Mouse (Mus musculus): ENCODE data around the gene Camkk1. TPM values are rescaled to one million over a fixed set of nuclear protein-coding genes. Genes with fewer than 3 reads are reported as not detected.

Camkk1 gene
- total and polyA plus RNA-seq, 2 experiments from 2014 or later: 0.68 to 4.9 TPM

GRCm38 (mm10) chr11:73014831-73015344, 3.9 kb upstream of the Camkk1 start:
- ATAC-seq (ENCODE audit: insufficient read depth, low read depth): no peak
- H3K9ac ChIP-seq (replicated peaks; ENCODE audit: low read depth, low read length): no peak overlapping the region
- H3K27me3 ChIP-seq (ENCODE audit: control insufficient read depth, insufficient read depth, low read length): peaks cover 19% of the 10 kb centered on the region
- TF ChIP-seq CTCF (IDR thresholded peaks at IDR 0.05; ENCODE audit: low read depth): no peak
- TF ChIP-seq EP300 (IDR thresholded peaks at IDR 0.05; ENCODE audit: low read depth): no peak
- H3K27ac ChIP-seq (ENCODE audit: low read depth): peak overlapping the region; percentile 47; the same call in 1 of the 2 replicates
- no peak for DNase-seq (ENCODE audit: low spot score)
- H3K4me3 ChIP-seq (ENCODE audit: low read depth, low read length): no peak overlapping the region
- peaks cover 4% of the 10 kb centered on the region for H3K4me1 ChIP-seq (ENCODE audit: control insufficient read depth, insufficient read depth)
- no peaks in the 10 kb centered on the region for H3K36me3 ChIP-seq (replicated peaks; ENCODE audit: control insufficient read depth, insufficient read depth, low read length)
- H3K9me3 ChIP-seq (replicated peaks; ENCODE audit: control insufficient read depth, low read length): no peaks in the 10 kb centered on the region
- 70% methylated on average over 4 of the region's 4 CpGs for WGBS
- no peak overlapping the region for H3K4me2 ChIP-seq (ENCODE audit: low read depth, low read length)

DNA sequence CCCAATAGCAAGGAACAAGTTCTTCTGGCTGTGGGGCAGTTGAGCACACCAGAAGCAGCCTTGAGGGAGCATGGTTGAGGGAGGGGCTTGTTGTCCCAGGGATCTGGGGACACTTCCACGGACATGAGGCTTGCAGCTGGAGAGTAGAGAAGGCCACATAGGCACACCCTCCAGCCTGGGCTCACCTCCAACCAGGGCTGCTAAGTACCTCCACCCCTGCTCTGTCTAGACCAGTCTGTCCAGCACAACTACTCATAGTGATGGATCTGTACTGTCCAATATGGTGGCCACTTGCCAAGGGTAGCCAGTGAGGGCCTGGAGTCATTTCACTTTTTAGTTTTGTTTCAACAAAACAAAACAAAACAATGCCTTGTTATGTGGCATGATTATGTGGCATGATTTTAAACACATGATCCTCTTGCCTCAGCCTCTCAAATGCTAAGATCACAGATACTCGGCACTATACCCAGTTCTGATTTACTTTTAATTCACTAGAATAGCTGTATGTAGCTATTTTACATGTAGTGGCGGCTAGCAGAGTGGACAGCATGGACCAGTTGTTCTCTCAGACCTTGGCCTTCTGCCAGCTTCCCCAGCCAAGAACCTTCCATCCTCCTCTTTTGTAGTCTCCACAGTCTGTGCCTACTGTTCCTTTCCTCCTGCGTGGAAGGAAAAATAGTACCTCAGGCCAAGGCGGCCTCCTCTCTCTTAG, 3.3 kb upstream of the Camkk1 start:
- 58% methylated on average over 5 of the region's 5 CpGs for WGBS

DNA sequence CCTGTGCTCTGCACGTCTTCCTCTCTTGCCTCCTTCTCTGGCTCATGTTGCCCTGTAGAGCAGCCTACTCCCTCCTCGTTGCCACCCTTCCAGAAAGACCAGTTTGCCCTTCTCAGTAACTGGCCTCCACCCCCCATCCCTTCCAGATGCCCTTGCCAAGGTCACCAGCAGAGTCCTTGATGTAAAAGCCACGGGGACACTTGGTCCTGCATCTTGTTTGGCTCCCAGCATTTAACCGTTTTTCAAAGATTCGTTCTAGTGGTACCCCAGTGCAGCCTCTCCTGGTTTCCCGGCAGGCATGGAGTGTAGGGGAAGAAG, 2.7 kb upstream of the Camkk1 start:
- H3K4me3 ChIP-seq (ENCODE audit: low read depth, low read length): no peak overlapping the region
- no peaks in the 10 kb centered on the region for H3K36me3 ChIP-seq (replicated peaks; ENCODE audit: control insufficient read depth, insufficient read depth, low read length)
- TF ChIP-seq CTCF (IDR thresholded peaks at IDR 0.05; ENCODE audit: low read depth): no peak
- no peak for TF ChIP-seq EP300 (IDR thresholded peaks at IDR 0.05; ENCODE audit: low read depth)
- no peak for DNase-seq (ENCODE audit: low spot score)
- no peaks in the 10 kb centered on the region for H3K9me3 ChIP-seq (replicated peaks; ENCODE audit: control insufficient read depth, low read length)
- no peak overlapping the region for H3K9ac ChIP-seq (replicated peaks; ENCODE audit: low read depth, low read length)
- no peak overlapping the region for H3K4me2 ChIP-seq (ENCODE audit: low read depth, low read length)
- ATAC-seq (ENCODE audit: insufficient read depth, low read depth): no peak
- H3K27me3 ChIP-seq (ENCODE audit: control insufficient read depth, insufficient read depth, low read length): peaks cover 25% of the 10 kb centered on the region
- peaks cover 4% of the 10 kb centered on the region for H3K4me1 ChIP-seq (ENCODE audit: control insufficient read depth, insufficient read depth)
- H3K27ac ChIP-seq (ENCODE audit: low read depth): no peak overlapping the region
- WGBS: 58% methylated on average over 6 of the region's 6 CpGs

More for the DNA sequence above, 3.3 kb upstream of the Camkk1 start:
- Histone ChIP-seq H3K36me3 (replicated peaks; ENCODE audit: control insufficient read depth, insufficient read depth, low read length) (no peaks in the 10 kb centered on the region), H3K4me1 (ENCODE audit: control insufficient read depth, insufficient read depth) (peaks cover 4% of the 10 kb centered on the region), H3K27me3 (ENCODE audit: control insufficient read depth, insufficient read depth, low read length) (peaks cover 20% of the 10 kb centered on the region), H3K4me3 (ENCODE audit: low read depth, low read length) (no peak overlapping the region), H3K9me3 (replicated peaks; ENCODE audit: control insufficient read depth, low read length) (no peaks in the 10 kb centered on the region), H3K27ac (ENCODE audit: low read depth) (no peak overlapping the region; the same call in 1 of the 2 replicates), H3K9ac (replicated peaks; ENCODE audit: low read depth, low read length) (no peak overlapping the region), H3K4me2 (ENCODE audit: low read depth, low read length) (no peak overlapping the region)
- TF ChIP-seq EP300 (IDR thresholded peaks at IDR 0.05; ENCODE audit: low read depth) (no peak), CTCF (IDR thresholded peaks at IDR 0.05; ENCODE audit: low read depth) (no peak)
- no peak for ATAC-seq (ENCODE audit: insufficient read depth, low read depth)
- no peak for DNase-seq (ENCODE audit: low spot score)

DNA sequence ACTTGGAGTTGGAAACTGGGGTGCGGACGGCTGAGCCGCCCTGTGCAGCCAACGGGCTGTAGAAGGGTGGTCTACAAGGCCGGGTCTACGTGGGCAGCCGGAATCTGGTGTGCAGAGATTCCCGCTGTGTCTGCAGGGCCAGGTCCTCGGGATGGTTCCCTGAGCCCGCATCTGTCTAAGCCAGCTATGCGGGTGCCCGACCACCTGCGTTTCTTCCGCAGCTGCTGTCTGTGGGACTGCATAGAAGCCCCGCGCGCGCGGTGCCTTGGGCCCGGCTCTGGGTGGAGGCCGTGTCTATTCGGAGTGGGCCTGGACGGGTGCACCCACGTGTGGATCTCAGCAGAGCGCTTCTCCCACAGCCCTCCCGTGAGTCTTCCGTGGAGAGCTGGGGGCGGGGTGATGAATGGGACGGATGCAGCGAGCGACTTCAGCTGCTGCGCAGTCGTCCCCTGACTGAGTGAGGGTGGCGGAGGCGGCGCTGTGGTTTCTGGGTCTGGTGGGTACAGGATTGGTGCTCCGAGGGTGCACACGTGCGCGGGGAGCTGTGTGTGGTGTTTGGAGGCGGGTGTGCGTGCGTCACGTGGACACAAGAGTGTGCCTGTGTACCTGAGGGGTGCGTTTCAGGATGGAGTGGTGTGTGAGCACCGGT, 463 bp downstream of the Camkk1 start:
- DNase-seq (ENCODE audit: low spot score) (no peak), ATAC-seq (ENCODE audit: insufficient read depth, low read depth) (peak; percentile 19; the same call in 1 of the 2 replicates)
- Histone ChIP-seq H3K4me1 (ENCODE audit: control insufficient read depth, insufficient read depth) (peaks cover 7% of the 10 kb centered on the region), H3K9ac (replicated peaks; ENCODE audit: low read depth, low read length) (peak overlapping the region; percentile 18), H3K9me3 (replicated peaks; ENCODE audit: control insufficient read depth, low read length) (no peaks in the 10 kb centered on the region), H3K36me3 (replicated peaks; ENCODE audit: control insufficient read depth, insufficient read depth, low read length) (no peaks in the 10 kb centered on the region), H3K4me3 (ENCODE audit: low read depth, low read length) (peak overlapping the region; percentile 54), H3K27me3 (ENCODE audit: control insufficient read depth, insufficient read depth, low read length) (peaks cover 29% of the 10 kb centered on the region), H3K27ac (ENCODE audit: low read depth) (no peak overlapping the region), H3K4me2 (ENCODE audit: low read depth, low read length) (peak overlapping the region; percentile 93)
- TF ChIP-seq CTCF (IDR thresholded peaks at IDR 0.05; ENCODE audit: low read depth) (no peak), EP300 (IDR thresholded peaks at IDR 0.05; ENCODE audit: low read depth) (no peak)
- WGBS: under 1% methylated on average over 43 of the region's 46 CpGs

DNA sequence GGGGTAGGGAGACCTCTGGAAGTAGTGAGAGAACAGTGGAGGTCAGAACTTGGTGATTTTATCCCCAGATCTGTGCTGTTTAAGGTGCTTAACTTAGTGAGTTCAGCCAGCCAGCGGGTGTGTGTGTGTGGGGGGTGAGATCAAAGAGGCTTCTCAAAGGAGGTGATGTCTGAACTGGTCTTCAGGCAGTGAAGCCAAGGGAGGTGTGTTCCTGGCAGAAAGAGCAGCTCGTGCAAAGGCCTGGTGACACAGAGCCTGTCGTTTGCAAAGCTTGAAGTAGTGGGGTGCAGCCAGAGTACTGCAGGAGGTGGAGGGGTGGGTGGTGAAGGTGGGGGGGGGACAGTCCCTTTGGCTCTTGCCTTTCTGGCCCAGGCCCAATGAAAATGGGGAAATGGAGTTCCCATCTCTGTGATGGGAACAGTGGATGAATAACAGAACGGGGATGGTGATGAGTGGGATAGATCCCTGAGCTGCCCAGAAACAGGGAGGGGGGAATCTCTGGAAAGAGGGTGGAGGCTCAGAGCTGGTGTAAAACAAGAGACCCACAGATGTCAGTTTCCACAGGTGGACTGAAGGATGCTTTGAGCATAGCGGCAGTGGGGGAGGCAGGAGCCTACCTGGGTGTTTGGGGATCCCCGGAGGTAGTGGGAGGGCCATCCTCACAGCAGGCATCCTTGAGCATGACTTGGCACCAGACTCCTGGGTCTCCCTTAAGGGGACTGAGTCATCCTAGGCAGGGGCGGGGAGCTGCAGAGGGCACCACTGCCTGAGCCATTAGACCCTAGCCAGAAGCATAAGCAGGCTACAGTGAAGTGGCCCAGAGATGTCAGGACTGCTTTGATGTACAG, 2.4 kb downstream of the Camkk1 start:
- no peak for DNase-seq (ENCODE audit: low spot score)
- TF ChIP-seq CTCF (IDR thresholded peaks at IDR 0.05; ENCODE audit: low read depth) (no peak), EP300 (IDR thresholded peaks at IDR 0.05; ENCODE audit: low read depth) (no peak)
- Histone ChIP-seq H3K36me3 (replicated peaks; ENCODE audit: control insufficient read depth, insufficient read depth, low read length) (no peaks in the 10 kb centered on the region), H3K27ac (ENCODE audit: low read depth) (no peak overlapping the region), H3K4me2 (ENCODE audit: low read depth, low read length) (no peak overlapping the region), H3K27me3 (ENCODE audit: control insufficient read depth, insufficient read depth, low read length) (peaks cover 29% of the 10 kb centered on the region), H3K4me3 (ENCODE audit: low read depth, low read length) (no peak overlapping the region), H3K4me1 (ENCODE audit: control insufficient read depth, insufficient read depth) (peaks cover 15% of the 10 kb centered on the region; the same call in 1 of the 2 replicates), H3K9me3 (replicated peaks; ENCODE audit: control insufficient read depth, low read length) (no peaks in the 10 kb centered on the region), H3K9ac (replicated peaks; ENCODE audit: low read depth, low read length) (no peak overlapping the region)
- ATAC-seq (ENCODE audit: insufficient read depth, low read depth): no peak
- WGBS: 60% methylated on average over 7 of the region's 7 CpGs
